Mouse (Mus musculus) megakaryocyte, adult 5-6 weeks (primary cell): ENCODE measurements at regions not wholly inside any gene's neighbourhood (a gene's known extent, or its start where the extent isn't known, plus 50 kb on each side); places are given as distances from the start of the nearest gene placed in this dataset.
"Not testable (repeated sequence)": the region's sequence is repeated elsewhere in the genome, so short reads cannot be mapped to it uniquely, and the experiment has no call there.

Experiments used
- ATAC-seq: 2 replicates; pipeline ENCODE4 v1.8.0; 2016; ENCODE audit warnings: mild to moderate bottlenecking, inconsistent platforms; ENCODE audit not compliant: poor library complexity, severe bottlenecking

DNA sequence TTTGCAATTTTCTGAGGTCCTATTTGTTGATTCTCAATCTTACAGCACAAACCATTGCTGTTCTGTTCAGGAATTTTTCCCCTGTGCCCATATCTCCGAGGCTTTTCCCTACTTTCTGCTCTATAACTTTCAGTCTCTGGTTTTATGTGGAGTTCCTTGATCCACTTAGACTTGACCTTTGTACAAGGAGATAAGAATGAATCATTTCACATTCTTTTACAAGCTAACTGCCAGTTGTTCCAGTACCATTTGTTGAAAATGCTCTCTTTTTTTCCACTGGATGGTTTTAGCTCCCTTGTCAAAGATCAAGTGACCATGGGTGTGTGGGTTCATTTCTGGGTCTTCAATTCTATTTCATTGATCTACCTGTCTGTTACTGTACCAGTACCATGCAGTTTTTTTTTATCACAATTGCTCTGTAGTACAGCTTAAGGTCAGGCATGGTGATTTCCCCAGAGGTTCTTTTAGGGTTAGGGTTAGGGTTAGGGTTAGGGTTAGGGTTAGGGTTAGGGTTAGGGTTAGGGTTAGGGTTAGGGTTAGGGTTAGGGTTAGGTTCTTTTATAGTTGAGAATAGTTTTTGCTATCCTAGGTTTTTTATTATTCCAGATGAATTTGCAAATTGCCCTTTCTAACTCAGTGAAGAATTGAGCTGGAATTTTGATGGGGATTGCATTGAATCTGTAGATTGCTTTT is 378.3 kb upstream of the Tbl1xr1 start:
- ATAC-seq: not testable (repeated sequence)

DNA sequence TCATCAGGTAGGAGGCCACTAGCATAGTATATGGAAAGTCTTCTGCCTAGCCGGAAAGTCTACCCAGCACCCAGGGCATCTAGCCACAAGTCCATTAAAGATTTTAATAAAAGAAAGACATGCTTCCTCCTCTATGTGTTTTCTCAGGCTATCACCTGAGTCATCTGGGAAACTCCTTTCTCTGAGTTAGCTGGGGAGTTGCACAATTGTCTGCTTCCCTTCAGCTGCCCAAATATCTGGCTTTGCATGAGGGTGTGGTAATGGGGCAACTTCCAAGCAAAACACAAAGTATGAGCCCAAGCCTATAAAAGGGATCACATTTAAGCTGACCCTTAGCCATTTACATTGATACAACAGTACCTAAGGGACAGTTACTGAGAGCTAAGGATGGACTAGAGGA is 376.9 kb upstream of the Tbl1xr1 start:
- ATAC-seq: no peak

DNA sequence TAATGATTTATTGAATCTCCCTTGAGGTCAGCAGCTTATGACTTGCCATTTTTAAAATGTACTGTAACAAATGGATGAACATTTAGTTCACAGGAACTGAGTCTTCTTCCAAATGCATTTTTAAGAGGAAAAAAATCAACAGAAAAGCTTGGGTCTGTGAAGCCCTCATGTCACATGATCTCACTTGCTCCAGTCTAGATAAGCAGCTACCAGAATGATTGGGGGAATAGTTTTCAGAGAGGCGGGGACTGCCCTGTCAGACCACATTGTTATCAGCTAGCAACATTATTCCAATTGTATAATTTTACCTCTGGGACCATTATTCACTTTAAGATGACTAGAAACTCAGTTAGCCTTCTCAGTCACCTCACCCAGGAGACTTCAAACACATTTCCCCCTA is 376.1 kb upstream of the Tbl1xr1 start:
- no peak for ATAC-seq

DNA sequence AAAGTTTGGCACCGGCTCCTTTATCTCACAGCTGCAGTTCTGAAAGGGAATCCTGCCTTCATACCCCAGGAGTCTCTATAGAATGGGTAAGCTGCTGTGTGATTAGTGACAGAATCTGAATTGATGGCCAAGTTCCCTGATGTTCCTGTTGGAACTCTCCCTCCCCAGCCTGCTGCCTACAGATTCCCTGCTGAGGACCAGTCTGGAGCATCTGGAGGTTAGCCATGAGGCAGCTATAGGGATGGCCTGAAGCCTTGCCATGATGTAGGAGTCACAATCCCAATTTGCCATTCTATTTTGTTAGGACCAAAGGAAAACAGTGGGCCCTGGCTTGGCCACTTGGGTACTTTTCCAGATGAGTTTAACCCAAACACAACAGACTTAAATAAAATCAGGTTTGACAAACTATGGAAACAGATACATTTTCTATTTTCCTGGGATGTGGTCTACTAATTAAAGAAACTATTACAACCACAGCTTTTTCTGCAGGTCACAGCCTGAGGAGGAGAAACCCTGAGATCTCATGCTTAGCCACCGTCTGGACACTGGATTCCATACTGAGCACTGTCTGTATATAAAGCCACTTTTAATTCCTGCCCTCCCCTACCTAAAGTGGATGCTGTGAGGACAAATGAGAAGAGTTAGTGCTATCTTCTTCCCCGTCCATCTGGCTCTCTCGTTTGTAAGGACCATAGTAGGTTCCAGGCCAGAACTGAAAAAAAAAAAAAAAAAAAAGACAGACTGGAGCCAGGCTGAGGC is 349.5 kb upstream of the Tbl1xr1 start:
- ATAC-seq: no peak

DNA sequence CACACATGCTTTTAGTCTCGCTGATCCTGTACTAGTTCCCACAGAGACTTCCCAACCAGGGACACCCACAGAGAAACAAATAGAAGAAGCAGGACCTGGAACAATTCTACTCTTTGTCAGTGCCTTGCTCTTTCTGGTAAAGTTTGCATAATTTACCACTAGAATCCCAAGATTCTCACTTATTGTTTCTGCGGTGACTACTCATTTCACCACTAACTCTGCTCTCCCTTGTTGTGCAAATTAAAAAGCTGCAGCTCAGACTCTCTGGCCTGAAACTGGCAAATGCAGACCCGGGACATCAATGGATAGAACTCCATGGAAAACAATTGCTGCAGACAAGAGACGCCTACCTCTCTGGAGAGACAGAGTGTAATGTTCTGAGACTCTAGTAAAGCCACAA is 348.4 kb upstream of the Tbl1xr1 start:
- no peak for ATAC-seq

DNA sequence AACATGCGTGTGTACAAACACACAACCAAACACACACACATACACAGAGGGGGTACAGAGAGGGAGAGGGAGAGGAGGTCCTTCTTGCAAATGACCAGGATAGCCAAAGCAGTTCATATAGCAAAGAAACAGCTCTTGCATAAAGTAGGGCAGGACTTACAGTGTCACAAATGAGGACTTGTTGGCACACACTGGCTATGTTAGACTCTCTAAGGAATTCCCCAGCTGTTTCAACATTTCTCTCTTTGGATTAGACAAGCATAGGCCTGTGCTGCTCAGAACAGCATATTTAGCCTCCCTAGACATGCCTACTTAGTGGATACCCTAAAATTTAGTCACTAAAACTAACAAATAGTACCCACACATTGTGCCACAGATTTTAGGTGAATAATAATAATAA is 347.1 kb upstream of the Tbl1xr1 start:
- ATAC-seq: no peak

DNA sequence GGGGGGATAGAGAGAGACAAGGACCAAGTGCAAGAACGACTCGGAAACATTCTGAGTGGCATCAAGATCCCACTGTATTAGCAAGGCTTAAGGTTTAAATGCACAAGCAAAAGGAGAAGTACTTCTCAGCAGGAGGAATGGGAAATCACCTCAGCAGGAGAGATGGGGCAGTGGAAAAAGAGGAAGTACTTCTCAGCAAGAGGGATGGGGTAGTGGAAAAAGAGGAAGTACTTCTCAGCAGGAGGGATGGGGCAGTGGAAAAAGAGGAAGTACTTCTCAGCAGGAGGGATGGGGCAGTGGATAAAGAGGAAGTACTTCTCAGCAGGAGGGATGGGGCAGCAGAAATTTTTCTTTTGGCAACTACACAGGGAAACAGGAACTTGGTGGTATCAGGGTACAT is 340.8 kb upstream of the Tbl1xr1 start:
- ATAC-seq: not testable (repeated sequence)

DNA sequence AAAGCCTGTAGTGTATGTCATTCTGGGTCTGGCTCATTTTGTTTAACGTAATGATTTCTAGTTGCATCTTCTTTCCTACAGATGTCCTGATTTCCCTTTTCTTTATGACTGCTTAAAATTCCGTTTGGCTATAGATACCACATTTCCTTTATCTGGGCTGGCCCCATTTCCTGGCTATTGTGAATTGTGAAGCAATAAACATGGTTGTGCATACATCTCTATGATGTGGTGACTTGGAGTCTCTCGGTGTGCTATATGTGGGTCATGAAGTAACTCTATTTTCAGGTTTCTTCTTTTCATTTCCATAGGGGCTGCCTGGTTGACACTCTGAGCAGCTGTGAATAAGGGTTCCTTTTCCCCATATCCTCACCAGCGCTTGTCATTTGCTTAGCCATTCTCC is 336.7 kb upstream of the Tbl1xr1 start:
- no peak for ATAC-seq

DNA sequence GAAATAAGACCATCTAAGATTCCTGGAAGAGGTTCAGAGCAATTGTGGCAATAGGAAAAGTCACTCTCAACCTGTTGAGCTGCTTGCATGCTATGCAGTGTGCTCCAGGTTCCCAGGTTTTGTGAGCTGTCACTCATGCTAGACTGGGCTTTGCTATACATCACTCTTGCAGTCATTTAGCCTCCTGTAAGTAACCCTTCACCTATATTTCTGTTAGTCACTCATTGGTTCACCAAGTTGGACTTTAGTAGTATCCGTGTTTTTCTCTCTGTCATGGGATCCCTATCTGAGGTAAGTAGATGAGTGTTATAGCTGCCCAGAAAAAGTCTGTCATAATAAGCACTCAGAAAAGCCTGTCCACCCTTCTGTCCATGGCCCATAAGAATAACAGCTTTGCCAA is 332.3 kb upstream of the Tbl1xr1 start:
- no peak for ATAC-seq

DNA sequence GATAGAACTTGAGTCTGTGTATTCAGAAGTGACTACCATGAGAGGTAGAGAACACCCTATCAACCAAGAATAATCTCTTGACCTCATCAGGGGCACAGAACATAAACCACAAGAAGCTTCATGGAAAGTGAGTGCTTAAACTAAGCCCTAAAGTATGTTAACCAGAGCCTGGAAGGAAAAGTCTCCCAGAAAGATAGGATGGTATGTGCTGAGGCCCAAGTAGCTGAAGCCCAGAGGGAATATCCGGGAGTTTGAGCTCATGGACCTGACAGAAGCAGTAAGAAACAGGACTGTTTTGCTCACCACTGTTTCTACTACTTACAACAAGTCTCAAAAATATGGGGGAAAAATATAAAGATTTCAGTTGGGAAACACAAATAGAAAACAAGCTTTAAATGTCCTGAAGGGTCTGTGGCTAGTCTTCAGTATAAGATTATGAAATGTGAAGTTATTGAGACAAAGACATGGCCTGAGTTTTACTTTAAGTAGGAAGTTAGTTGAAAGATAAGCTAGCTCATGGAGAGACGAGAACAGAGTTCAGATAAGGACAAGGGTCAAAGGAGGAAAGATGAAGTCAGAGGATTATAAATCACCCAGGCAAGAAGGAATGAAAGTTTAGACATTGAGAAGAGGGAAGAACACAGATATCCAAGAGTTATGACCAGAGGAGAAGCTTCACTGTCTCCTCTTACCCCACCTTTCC is 315.8 kb upstream of the Tbl1xr1 start:
- no peak for ATAC-seq

DNA sequence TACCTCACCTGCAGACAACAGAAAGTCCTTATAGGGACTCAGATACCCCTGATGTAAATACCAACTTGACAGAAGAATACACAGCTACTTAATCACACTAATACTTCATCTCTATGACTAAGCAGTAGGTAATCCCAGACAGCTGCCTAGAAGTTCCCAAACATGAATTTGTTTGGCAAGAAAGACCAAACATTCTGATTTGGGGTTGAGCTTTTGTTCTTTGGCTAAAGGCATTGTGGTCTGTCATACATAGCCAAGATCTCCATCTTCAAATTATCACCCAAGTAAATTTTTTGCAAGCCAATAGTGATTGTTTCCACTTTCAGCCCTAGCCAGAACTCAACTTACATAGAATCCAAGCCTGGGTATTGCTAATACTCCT is 315.2 kb upstream of the Tbl1xr1 start:
- ATAC-seq: no peak

DNA sequence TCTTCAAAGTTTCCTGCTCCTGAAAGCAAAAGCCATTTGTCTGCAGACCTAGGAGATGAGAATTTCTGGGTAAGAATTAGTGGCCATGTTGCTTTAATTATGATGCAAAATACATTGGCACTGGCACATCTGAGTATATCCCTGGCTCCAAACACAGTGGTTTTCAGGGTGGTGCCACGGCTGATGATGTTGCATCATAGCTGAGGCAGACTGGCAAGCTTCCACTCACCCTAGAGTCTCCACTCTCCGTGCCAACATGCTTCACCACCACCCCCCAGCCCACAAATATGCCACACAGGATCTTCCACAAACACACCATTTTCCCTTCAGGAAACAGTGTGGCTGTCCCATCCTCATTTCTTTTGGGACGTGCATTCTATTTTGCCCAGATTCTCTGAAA is 314.5 kb upstream of the Tbl1xr1 start:
- ATAC-seq: peak; percentile 70

DNA sequence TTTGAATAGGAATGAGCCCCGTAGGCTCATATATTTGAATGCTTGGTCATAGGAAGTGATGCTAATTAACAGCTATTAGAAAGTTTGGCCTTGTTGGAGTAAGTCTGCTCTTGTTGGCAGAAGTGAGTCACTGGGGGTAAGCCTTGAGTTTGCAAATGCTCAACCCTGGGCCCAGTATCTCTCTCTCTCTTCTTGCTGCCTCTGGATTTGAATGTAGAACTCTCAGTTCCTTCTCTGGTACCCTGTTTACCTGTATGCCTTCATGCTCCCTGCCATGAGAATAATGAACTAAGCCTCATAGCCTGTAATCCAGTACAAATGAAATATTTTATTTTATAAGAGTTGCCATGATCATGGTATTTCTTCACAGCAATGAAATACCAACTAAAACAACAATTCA is 308.4 kb upstream of the Tbl1xr1 start:
- ATAC-seq: no peak

DNA sequence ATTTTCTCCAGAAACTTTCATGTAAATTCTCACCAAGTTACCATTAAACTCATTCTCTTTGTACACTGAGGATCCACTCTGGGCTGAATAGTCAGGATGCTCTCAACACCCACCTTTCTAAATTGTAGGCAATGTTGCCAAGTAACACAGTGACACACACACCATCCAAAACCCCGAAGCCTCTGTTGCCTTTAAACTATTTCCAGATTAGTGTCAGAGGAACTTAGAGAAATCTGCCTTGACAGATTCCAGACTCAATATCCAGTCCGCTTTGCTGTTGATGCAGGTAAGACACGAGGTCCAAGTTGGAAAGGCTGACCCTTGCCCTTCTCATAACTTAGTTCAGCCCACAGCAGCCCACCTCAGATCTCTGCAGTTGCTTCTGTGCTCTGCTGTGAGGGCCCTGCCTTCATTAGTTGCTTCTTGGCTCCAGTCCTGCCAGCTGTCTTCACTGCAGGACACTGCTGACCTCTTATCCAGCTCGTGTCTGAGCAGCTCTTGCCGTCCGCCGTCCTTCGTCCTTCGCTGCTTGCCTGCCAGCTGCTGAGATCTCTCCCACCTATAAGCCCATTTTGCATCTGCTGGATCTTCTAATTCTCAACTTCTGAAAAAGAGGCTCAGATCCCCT is 306.4 kb upstream of the Tbl1xr1 start:
- ATAC-seq: no peak

DNA sequence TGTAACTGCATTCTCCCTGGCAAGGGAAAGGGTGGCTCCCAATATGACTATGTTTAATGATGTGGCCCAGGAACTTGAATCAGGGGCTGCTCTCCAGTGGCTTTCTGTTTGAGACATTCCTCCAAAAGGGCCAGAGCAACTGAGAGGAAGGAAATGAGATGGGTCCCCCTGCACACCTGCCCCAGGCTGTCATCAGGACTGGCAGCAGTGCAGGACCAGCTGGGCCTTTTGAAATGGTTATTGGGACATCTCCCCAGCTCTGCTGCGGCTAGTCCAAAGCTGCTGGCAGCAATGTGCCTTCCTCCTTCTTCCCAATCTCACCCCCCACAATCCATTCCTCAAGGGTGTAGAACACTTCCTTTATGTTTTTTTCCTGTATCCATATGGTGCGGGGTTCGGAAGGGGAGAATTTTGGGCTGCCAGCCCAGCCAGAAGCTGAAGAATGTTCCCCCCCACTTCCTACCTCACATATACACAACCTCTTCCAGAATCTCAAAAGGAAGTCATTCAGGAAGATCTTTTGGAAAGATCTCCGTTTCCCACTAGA is 304.6 kb upstream of the Tbl1xr1 start:
- ATAC-seq: no peak

DNA sequence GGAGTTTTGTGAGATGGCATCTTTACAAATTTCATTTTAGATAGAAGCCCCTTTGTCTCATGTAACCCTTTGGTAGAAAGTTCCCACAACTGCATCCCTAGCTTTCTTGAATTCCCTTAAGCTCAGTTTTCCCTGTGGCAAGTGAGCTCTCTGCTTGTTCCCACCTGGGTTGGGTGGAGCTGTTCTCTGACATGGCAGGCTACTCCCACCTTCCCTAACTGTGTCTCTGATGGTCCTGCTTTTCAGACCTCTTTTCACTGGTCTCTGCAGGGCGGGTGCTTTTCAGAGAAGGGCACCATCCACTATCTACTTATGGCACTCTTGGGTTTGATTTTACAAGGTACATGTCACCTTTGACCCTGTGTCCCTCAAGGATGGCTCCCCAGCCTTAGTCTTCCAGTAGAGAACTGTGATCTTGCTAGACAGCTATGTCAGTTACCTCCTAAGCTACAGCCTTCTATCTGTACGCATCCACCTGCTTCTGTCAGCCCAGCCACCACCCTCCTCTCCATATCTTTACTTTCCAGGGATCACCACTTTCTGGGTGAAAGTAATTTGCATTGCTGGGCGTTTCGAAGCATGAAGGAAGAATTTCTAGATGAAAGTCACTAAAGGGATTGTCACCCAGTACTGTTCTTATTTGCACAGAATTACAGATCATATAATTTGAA is 302.1 kb upstream of the Tbl1xr1 start:
- ATAC-seq: no peak

DNA sequence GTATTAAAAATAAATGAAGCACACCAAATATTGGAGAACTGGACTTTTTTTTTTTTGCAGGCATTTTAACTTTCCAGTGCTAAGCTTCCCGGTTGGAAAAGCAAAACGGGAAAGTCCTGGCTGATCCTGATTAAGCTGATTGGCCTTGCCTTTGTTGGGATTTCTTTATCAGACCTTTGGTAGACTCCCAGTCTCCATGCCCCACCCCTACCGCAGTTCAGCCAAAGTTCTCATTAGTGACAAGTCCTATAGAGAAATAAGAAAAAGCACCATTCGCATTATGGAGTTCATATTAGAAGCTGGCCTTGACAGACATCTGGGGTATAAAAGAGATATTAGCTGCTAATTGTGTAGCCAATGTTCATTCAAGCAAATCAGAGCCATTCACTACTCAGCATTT is 297.7 kb upstream of the Tbl1xr1 start:
- ATAC-seq: no peak

DNA sequence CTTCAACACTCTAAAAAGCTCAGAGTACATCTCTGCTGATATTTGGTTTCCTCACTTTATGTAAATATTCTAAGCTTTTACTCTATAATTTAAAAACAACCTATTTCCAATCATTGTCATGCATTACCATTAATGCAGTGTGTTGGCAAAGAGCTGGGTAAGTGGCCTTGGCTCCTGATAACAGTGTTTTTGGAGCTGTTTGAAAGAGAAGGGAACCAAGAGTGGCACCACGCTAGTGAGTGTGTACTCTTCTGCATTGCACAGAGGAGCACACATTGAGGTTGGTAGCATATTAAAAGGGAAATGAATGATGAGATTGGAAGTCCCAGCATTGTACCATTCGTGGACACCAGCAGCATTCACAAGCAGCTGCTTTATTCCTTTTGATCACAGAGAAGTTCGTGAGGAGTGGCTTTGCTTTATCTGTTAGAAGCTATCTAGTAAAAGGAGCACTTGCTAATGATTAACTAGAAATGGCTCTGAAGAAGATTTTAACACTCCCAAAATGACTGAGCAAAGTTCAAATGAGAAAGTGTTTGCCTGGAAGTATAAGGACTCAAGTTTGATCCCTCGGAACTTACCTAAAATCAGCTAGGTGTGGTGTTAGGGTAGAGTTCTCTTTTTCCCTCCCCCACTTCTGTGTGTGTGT is 284.3 kb upstream of the Tbl1xr1 start:
- ATAC-seq: no peak

DNA sequence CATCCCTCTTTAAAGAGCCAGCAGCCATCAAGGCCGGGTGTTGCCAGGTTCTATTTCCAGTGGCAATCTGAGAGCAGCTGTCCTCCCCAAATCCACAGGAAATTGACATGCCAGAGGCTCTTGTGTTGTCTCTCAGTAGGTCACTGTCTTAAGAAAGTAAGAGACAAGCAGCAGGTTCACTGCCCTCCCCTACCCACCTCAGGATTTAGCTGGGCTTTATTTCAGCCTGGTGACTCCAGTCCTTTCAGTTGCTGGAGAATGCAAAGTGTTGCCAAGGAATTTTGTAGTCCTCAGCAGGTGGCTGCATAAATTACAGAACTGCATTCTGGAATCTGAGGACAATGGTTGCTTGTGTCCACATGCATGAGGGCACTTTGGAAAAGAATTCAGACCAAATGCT is 278.3 kb upstream of the Tbl1xr1 start:
- ATAC-seq: no peak

DNA sequence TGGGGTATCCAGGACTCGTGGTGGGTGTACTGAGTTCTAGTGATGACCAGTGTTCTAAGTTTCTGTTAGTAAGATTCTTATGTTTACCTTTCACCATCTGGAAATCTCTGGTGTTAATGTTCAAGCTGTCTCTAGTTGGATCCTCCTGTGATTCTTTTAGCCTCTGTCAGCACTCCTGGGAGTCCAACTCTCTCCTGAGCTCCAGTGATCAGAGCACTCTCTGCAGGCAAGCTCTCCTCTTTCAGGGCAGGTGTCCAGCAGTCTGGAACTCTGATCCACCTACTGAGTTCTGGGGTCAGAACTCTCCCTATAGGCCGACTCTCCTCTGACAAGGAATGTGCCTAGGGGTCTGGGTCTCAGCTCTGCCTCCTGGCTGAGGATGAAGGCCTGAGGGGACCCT is 272.6 kb upstream of the Tbl1xr1 start:
- not testable (repeated sequence) for ATAC-seq
